Mouse (Mus musculus): Measurements from ENCODE around the gene Mex3d.

Mex3d gene

GRCm38 (mm10) chr10:80387522-80387959, at the start of gene Mex3d:
Gene Mex3d (minus strand): TSS chr10:80387659.
- DNase-seq, result peak; percentile 71

GRCm38 (mm10) chr10:80436276-80436675, 48.8 kb upstream of the Mex3d start:
- no peak for DNase-seq

GRCm38 (mm10) chr10:80435764-80436163, 48.3 kb upstream of the Mex3d start:
- DNase-seq, result no peak

- no peak for DNase-seq
Measured at GRCm38 (mm10) chr10:80434823-80435222, 47.4 kb upstream of the Mex3d start.

- no peak for DNase-seq
Measured at GRCm38 (mm10) chr10:80434233-80434592, 46.8 kb upstream of the Mex3d start.

GRCm38 (mm10) chr10:80433513-80434232, 46.2 kb upstream of the Mex3d start, which contains the start of gene Tcf3:
Gene Tcf3 (minus strand): TSS chr10:80433647.
- DNase-seq, result peak; percentile 99

GRCm38 (mm10) chr10:80432936-80433512, 45.6 kb upstream of the Mex3d start:
- DNase-seq, result peak; percentile 28

- no peak for DNase-seq
Measured at GRCm38 (mm10) chr10:80432387-80432785, 44.9 kb upstream of the Mex3d start.

- DNase-seq, result no peak
Measured at GRCm38 (mm10) chr10:80431570-80432386, 44.3 kb upstream of the Mex3d start.

GRCm38 (mm10) chr10:80430375-80430980, 43.0 kb upstream of the Mex3d start:
- DNase-seq, result no peak

GRCm38 (mm10) chr10:80429800-80430199, 42.3 kb upstream of the Mex3d start:
- DNase-seq, result no peak

GRCm38 (mm10) chr10:80425041-80425440, 37.6 kb upstream of the Mex3d start:
- DNase-seq, result no peak

- no peak for DNase-seq
Measured at GRCm38 (mm10) chr10:80423562-80423961, 36.1 kb upstream of the Mex3d start.

- DNase-seq, result no peak
Measured at GRCm38 (mm10) chr10:80421651-80422472, 34.4 kb upstream of the Mex3d start.

GRCm38 (mm10) chr10:80421208-80421607, 33.7 kb upstream of the Mex3d start:
- no peak for DNase-seq

- DNase-seq, result no peak
Measured at GRCm38 (mm10) chr10:80420729-80421128, 33.3 kb upstream of the Mex3d start.

- no peak for DNase-seq
Measured at GRCm38 (mm10) chr10:80419419-80419818, 32.0 kb upstream of the Mex3d start.

- DNase-seq, result no peak
Measured at GRCm38 (mm10) chr10:80418311-80418710, 30.9 kb upstream of the Mex3d start.

GRCm38 (mm10) chr10:80417841-80418240, 30.4 kb upstream of the Mex3d start:
- DNase-seq, result no peak

- no peak for DNase-seq
Measured at GRCm38 (mm10) chr10:80417371-80417770, 29.9 kb upstream of the Mex3d start.

GRCm38 (mm10) chr10:80415566-80415965, 28.1 kb upstream of the Mex3d start:
- DNase-seq, result no peak
